ENCODE assay signal across 8 mouse cellular contexts in genomic region chr9:57537044-57537727, GRCm38 (mm10). TPM values are rescaled to one million over a fixed set of nuclear protein-coding genes. Genes with fewer than 3 reads are reported as not detected.
DNase-seq lines count a peak whose midpoint lies in the region; ATAC-seq lines count a peak whose summit lies in the region.

Gene Fam219b (plus strand): TSS chr9:57537528.

- no peaks in the 10 kb centered on the region for H3K27me3 ChIP-seq in intestine, embryonic 15.5 days (replicated peaks)

- H3K4me1 ChIP-seq in intestine, embryonic 15.5 days (replicated peaks): peaks cover 14% of the 10 kb centered on the region

- H3K36me3 ChIP-seq in intestine, embryonic 15.5 days: peaks cover 29% of the 10 kb centered on the region

- H3K27ac ChIP-seq in intestine, embryonic 15.5 days: peak within 1 kb of the TSS; percentile 86

- ATAC-seq in intestine, embryonic 15.5 days: peak; percentile 93
- peak; percentile 93 for ATAC-seq in megakaryocyte-erythroid progenitor cell, adult 5-6 weeks (replicated peaks; ENCODE audit: low FRiP score, low TSS enrichment, poor library complexity, severe bottlenecking)

- peak within 1 kb of the TSS; percentile 88 for H3K9ac ChIP-seq in intestine, embryonic 15.5 days

- H3K4me2 ChIP-seq in intestine, embryonic 15.5 days (replicated peaks): peak within 1 kb of the TSS; percentile 75

- peak; percentile 93 for DNase-seq in adrenal gland, adult 2 months
- peak; percentile 96 for DNase-seq in embryo, embryonic 11 days
- peak; percentile 87 for DNase-seq in gastrocnemius, postnatal 25 days
- DNase-seq in left cerebral cortex, postnatal 14 days (ENCODE audit: low spot score in 2 of 2): peak; percentile 91 to 95
- peak; percentile 94 for DNase-seq in right cerebral cortex, postnatal 14 days
- DNase-seq in urinary bladder, postnatal 25 days (ENCODE audit: low spot score): peak; percentile 89

- 2% methylated on average over 45 of the region's 45 CpGs for WGBS in intestine, embryonic 15.5 days

- intact Hi-C loops in left cerebral cortex, postnatal 14 days (cut with DNase I): no loop called here

- H3K4me3 ChIP-seq in intestine, embryonic 15.5 days (replicated peaks): peak within 1 kb of the TSS; percentile 96

- no peaks in the 10 kb centered on the region for H3K9me3 ChIP-seq in intestine, embryonic 15.5 days

RNA-seq across cellular contexts. Expression of gene Fam219b, which starts in this region (rescaled TPM):
- 10 to 100 TPM; 19.3 to 33.8 TPM for total RNA-seq in adrenal gland, adult 2 months (2021)
- 45.8 and 61.8 TPM in 2 replicates for polyA plus RNA-seq in adrenal gland, adult 2 months (2012; rRNA removed)
- total RNA-seq in gastrocnemius, postnatal 25 days (2021): 1 to 10 TPM; 3.3 to 5.6 TPM
- polyA plus RNA-seq in intestine, embryonic 15.5 days (2015; fragmentation: Nextera tagmentation; extraction: Ambion mirVana): 17.2 and 18.2 TPM in 2 replicates
- 10 to 100 TPM; 16.3 to 22.9 TPM for total RNA-seq in left cerebral cortex, postnatal 14 days (2021)
- total RNA-seq in megakaryocyte-erythroid progenitor cell, adult 5-6 weeks (2014; fragmentation: Nextera tagmentation): 12.1 and 12.7 TPM in 2 replicates
- total RNA-seq in megakaryocyte-erythroid progenitor cell, adult 5-6 weeks (2017): 9.2 and 10.0 TPM in 2 replicates

Comparison
In these comparisons a context has a peak if more than half of its experiments do, and no peak if none do; other contexts are left out.
1. Peak in every context shown above with its lines: DNase-seq, ATAC-seq, H3K4me3 ChIP-seq and H3K27ac ChIP-seq.